Comparison of ENCODE assay signal across 9 mouse cellular contexts in genomic region chr12:12580763-12581178, GRCm38 (mm10).
DNase-seq lines count a peak whose midpoint lies in the region; ATAC-seq and TF ChIP-seq lines count a peak whose summit lies in the region.
"Had no signal": no experiment of that assay in that cellular context is flagged by ENCODE, and none has a peak within 500 bp of the region (broad histone marks: within the 10 kb centered on the region; RNA-seq: fewer than 3 reads in every experiment).

No protein-coding gene starts in this region.

- peak; percentile 1 to 19 for DNase-seq in lung, adult 18-20 months
- DNase-seq in lung, adult 2 months: no peak
- no peak for DNase-seq in adrenal gland, postnatal 10 days
- no peak for DNase-seq in layer of hippocampus, adult 9-10 months (ENCODE audit: low spot score)

- 16% methylated on average over 8 of the region's 8 CpGs for WGBS in lung, adult 2 months
- WGBS in heart, embryonic 15.5 days: 13% methylated on average over 8 of the region's 8 CpGs
- WGBS in stomach, embryonic 15.5 days: 18% methylated on average over 8 of the region's 8 CpGs

- no peak for ATAC-seq in heart, embryonic 15.5 days (replicated peaks; ENCODE audit: insufficient number of reproducible peaks, insufficient read depth, low FRiP score, low read depth)
- peak; percentile 64; the same call in 1 of the 2 replicates for ATAC-seq in megakaryocyte-erythroid progenitor cell, adult 5-6 weeks (replicated peaks; ENCODE audit: low FRiP score, low TSS enrichment, poor library complexity, severe bottlenecking)
- ATAC-seq in stomach, embryonic 15.5 days (ENCODE audit: insufficient read depth, low FRiP score, low read depth): peak; percentile 28; the same call in 1 of the 2 replicates
- no peak for ATAC-seq in frontal cortex, adult (ENCODE audit: low TSS enrichment)

- no peak for TF ChIP-seq POLR2A in lung, adult 2 months (IDR thresholded peaks at IDR 0.05; ENCODE audit: borderline replicate concordance, extremely low read depth, low read depth, low read length)

- no peaks in the 10 kb centered on the region for H3K9me3 ChIP-seq in heart, embryonic 15.5 days (replicated peaks)
- H3K9me3 ChIP-seq in stomach, embryonic 15.5 days: no peaks in the 10 kb centered on the region
- H3K9me3 ChIP-seq: liver, embryonic 15.5 days had no signal

- peak overlapping the region; percentile 28; the same call in 1 of the 2 replicates for H3K4me2 ChIP-seq in heart, embryonic 15.5 days
- 0 out of 2 replicates have a peak overlapping the region, but pooled peaks have one; percentile 2 for H3K4me2 ChIP-seq in stomach, embryonic 15.5 days
- H3K4me2 ChIP-seq: liver, embryonic 15.5 days had no signal

- 0 out of 2 replicates have a peak overlapping the region, but pooled peaks have one; percentile 21 for H3K27ac ChIP-seq in heart, embryonic 15.5 days
- H3K27ac ChIP-seq in stomach, embryonic 15.5 days: no peak overlapping the region
- H3K27ac ChIP-seq: liver, embryonic 15.5 days had no signal

- no peak overlapping the region for H3K9ac ChIP-seq in heart, embryonic 15.5 days
- no peak overlapping the region for H3K9ac ChIP-seq in stomach, embryonic 15.5 days
- H3K9ac ChIP-seq: liver, embryonic 15.5 days had no signal

- no peak for TF ChIP-seq CTCF in lung, adult 2 months (IDR thresholded peaks at IDR 0.05; ENCODE audit: insufficient read depth, low read length)

- H3K27me3 ChIP-seq in heart, embryonic 15.5 days: no peaks in the 10 kb centered on the region
- no peaks in the 10 kb centered on the region for H3K27me3 ChIP-seq in stomach, embryonic 15.5 days (replicated peaks)
- H3K27me3 ChIP-seq: liver, embryonic 15.5 days had no signal

- H3K36me3 ChIP-seq in heart, embryonic 15.5 days: no peaks in the 10 kb centered on the region
- no peaks in the 10 kb centered on the region for H3K36me3 ChIP-seq in stomach, embryonic 15.5 days
- H3K36me3 ChIP-seq: liver, embryonic 15.5 days had no signal

- H3K4me1 ChIP-seq in lung, adult 2 months (ENCODE audit: control insufficient read depth, insufficient read depth, low read length): no peaks in the 10 kb centered on the region
- H3K4me1 ChIP-seq in heart, embryonic 15.5 days (replicated peaks): peaks cover 21% of the 10 kb centered on the region
- H3K4me1 ChIP-seq in stomach, embryonic 15.5 days: peaks cover 9% of the 10 kb centered on the region; the same call in 1 of the 2 replicates

- H3K4me3 ChIP-seq in lung, adult 2 months (replicated peaks; ENCODE audit: extremely low read depth, low read depth, low read length): no peak overlapping the region
- no peak overlapping the region for H3K4me3 ChIP-seq in heart, embryonic 15.5 days
- H3K4me3 ChIP-seq in stomach, embryonic 15.5 days (replicated peaks): no peak overlapping the region
- H3K4me3 ChIP-seq: liver, embryonic 15.5 days had no signal

Comparison
In these comparisons a context has a peak if more than half of its experiments do, and no peak if none do; other contexts are left out.
1. DNase-seq: peak in lung, adult 18-20 months (2 of 2); none in lung, adult 2 months (single experiment), adrenal gland, postnatal 10 days (single experiment) and layer of hippocampus, adult 9-10 months (single experiment).
2. ATAC-seq: peak in megakaryocyte-erythroid progenitor cell, adult 5-6 weeks (single experiment) and stomach, embryonic 15.5 days (single experiment); none in heart, embryonic 15.5 days (single experiment) and frontal cortex, adult (single experiment).